ENCODE assay signal across 16 mouse cellular contexts in genomic region chr5:12919335-12919734, GRCm38 (mm10).
"Had no signal": no experiment of that assay in that cellular context is flagged by ENCODE, and none has a peak within 500 bp of the region (broad histone marks: within the 10 kb centered on the region; RNA-seq: fewer than 3 reads in every experiment).

No protein-coding gene starts in this region.

- H3K9me3 ChIP-seq: neural tube, embryonic 13.5 days; neural tube, embryonic 15.5 days; stomach, embryonic 15.5 days had no signal

- H3K4me3 ChIP-seq: neural tube, embryonic 13.5 days; neural tube, embryonic 15.5 days; stomach, embryonic 15.5 days had no signal

- H3K4me1 ChIP-seq: neural tube, embryonic 13.5 days; neural tube, embryonic 15.5 days; stomach, embryonic 15.5 days had no signal

- H3K4me2 ChIP-seq: neural tube, embryonic 13.5 days; neural tube, embryonic 15.5 days; stomach, embryonic 15.5 days had no signal

- H3K27ac ChIP-seq: neural tube, embryonic 13.5 days; neural tube, embryonic 15.5 days; stomach, embryonic 15.5 days; stomach, postnatal 0 days had no signal

- H3K36me3 ChIP-seq: neural tube, embryonic 13.5 days; neural tube, embryonic 15.5 days; stomach, embryonic 15.5 days had no signal

- H3K9ac ChIP-seq: neural tube, embryonic 13.5 days; neural tube, embryonic 15.5 days; stomach, embryonic 15.5 days had no signal

- DNase-seq: retina, postnatal 1 day; right cerebral cortex, adult 18-20 months; right cerebral cortex, postnatal 14 days; right cerebral cortex, postnatal 25 days; right cerebral cortex, postnatal 4 days; spleen, adult 18-20 months; thymus, adult 18-20 months; thymus, adult 2 months; thymus, postnatal 14 days; thymus, postnatal 25 days; thymus, postnatal 36 days; thymus, postnatal 4 days had no signal

- H3K27me3 ChIP-seq: neural tube, embryonic 13.5 days; neural tube, embryonic 15.5 days; stomach, embryonic 15.5 days had no signal
